Comparison of ENCODE assay signal across 8 mouse cellular contexts in genomic region chr7:73524454-73524952, GRCm38 (mm10). TPM values are rescaled to one million over a fixed set of nuclear protein-coding genes. Genes with fewer than 3 reads are reported as not detected.
DNase-seq lines count a peak whose midpoint lies in the region; ATAC-seq and TF ChIP-seq lines count a peak whose summit lies in the region.

No protein-coding gene starts in this region.

- H3K27me3 ChIP-seq in testis, adult 2 months (ENCODE audit: control insufficient read depth, insufficient read depth, low read length), result no peaks in the 10 kb centered on the region
- no peaks in the 10 kb centered on the region for H3K27me3 ChIP-seq in intestine, postnatal 0 days (replicated peaks; ENCODE audit: control insufficient read depth, insufficient read depth, low read length)
- H3K27me3 ChIP-seq in liver, embryonic 13.5 days, result no peaks in the 10 kb centered on the region
- no peaks in the 10 kb centered on the region for H3K27me3 ChIP-seq in myocyte (ENCODE audit: control insufficient read depth, insufficient read depth, insufficient read length)

- no peaks in the 10 kb centered on the region for H3K9me3 ChIP-seq in intestine, postnatal 0 days (ENCODE audit: control insufficient read depth)
- H3K9me3 ChIP-seq in liver, embryonic 13.5 days (replicated peaks), result no peaks in the 10 kb centered on the region

- peak overlapping the region; percentile 62 for H3K27ac ChIP-seq in testis, adult 2 months (ENCODE audit: control insufficient read depth, insufficient read depth, low read depth, low read length)
- H3K27ac ChIP-seq in intestine, postnatal 0 days (ENCODE audit: low read depth, low read length), result peak overlapping the region; percentile 83
- H3K27ac ChIP-seq in liver, embryonic 13.5 days, result peak overlapping the region; percentile 68

- H3K4me3 ChIP-seq in testis, adult 2 months (ENCODE audit: control insufficient read depth, low read depth, low read length), result no peak overlapping the region
- H3K4me3 ChIP-seq in intestine, postnatal 0 days (ENCODE audit: low read depth, low read length), result no peak overlapping the region
- H3K4me3 ChIP-seq in liver, embryonic 13.5 days (replicated peaks), result no peak overlapping the region
- H3K4me3 ChIP-seq in myocyte, result no peak overlapping the region

- H3K4me2 ChIP-seq in intestine, postnatal 0 days (replicated peaks; ENCODE audit: low read depth), result peak overlapping the region; percentile 22
- H3K4me2 ChIP-seq in liver, embryonic 13.5 days, result no peak overlapping the region
- H3K4me2 ChIP-seq in myocyte (ENCODE audit: low read depth), result peak overlapping the region; percentile 13

- 15% methylated on average over 9 of the region's 9 CpGs for WGBS in intestine, postnatal 0 days
- WGBS in liver, embryonic 13.5 days (ENCODE audit: insufficient replicate concordance), result 33% methylated on average over 9 of the region's 9 CpGs

- H3K79me2 ChIP-seq in myocyte (ENCODE audit: control insufficient read depth, insufficient read depth), result peaks cover 88% of the 10 kb centered on the region

- H3K9ac ChIP-seq in intestine, postnatal 0 days (ENCODE audit: low read depth, low read length), result peak overlapping the region; percentile 23; the same call in 1 of the 2 replicates
- no peak overlapping the region for H3K9ac ChIP-seq in liver, embryonic 13.5 days

- no peaks in the 10 kb centered on the region for H3K36me3 ChIP-seq in testis, adult 2 months (ENCODE audit: control insufficient read depth, insufficient read depth, low read length)
- peaks cover 17% of the 10 kb centered on the region for H3K36me3 ChIP-seq in intestine, postnatal 0 days (ENCODE audit: control insufficient read depth, insufficient read depth)
- peaks cover 55% of the 10 kb centered on the region for H3K36me3 ChIP-seq in liver, embryonic 13.5 days
- H3K36me3 ChIP-seq in myocyte (ENCODE audit: control insufficient read depth, insufficient read depth), result peaks cover 19% of the 10 kb centered on the region

- no peak overlapping the region for H3ac ChIP-seq in myocyte (ENCODE audit: control insufficient read depth, insufficient read length)

- no peak for DNase-seq in testis, postnatal 10 days (ENCODE audit: low spot score)
- DNase-seq in cerebellum, postnatal 14 days, result peak; percentile 72 to 74
- no peak for DNase-seq in liver, embryonic 13.5 days
- DNase-seq in ovary, postnatal 10 days (ENCODE audit: low spot score), result no peak

- no peak for TF ChIP-seq POLR2A in testis, adult 2 months (IDR thresholded peaks at IDR 0.05; ENCODE audit: control insufficient read depth, low read depth, low read length)
- TF ChIP-seq POLR2A in myocyte (IDR thresholded peaks at IDR 0.05; ENCODE audit: insufficient read length, low read depth), result no peak

- peak; percentile 82 for ATAC-seq in granulocyte monocyte progenitor cell, adult 5-6 weeks (replicated peaks; ENCODE audit: poor library complexity, severe bottlenecking)
- ATAC-seq in intestine, postnatal 0 days, result peak; percentile 67
- ATAC-seq in liver, embryonic 13.5 days (ENCODE audit: low read depth), result peak; percentile 49; the same call in 1 of the 2 replicates

- H3K4me1 ChIP-seq in testis, adult 2 months (ENCODE audit: control insufficient read depth, insufficient read depth, low read length), result peaks cover 4% of the 10 kb centered on the region
- peaks cover 2% of the 10 kb centered on the region; the same call in 1 of the 2 replicates for H3K4me1 ChIP-seq in intestine, postnatal 0 days (replicated peaks; ENCODE audit: control insufficient read depth, insufficient read depth, low read length)
- H3K4me1 ChIP-seq in liver, embryonic 13.5 days (replicated peaks), result peaks cover 56% of the 10 kb centered on the region

- TF ChIP-seq CTCF in testis, adult 2 months (IDR thresholded peaks at IDR 0.05; ENCODE audit: control insufficient read depth, insufficient read depth, insufficient replicate concordance, low read depth, low read length), result no peak
- TF ChIP-seq CTCF in intestine, postnatal 0 days (IDR thresholded peaks at IDR 0.05; ENCODE audit: low read depth), result peak; percentile 96

TF ChIP-seq in myocyte, 11 proteins besides CTCF, POLR2A, EP300 and RAD21:
- TF ChIP-seq SRF (IDR thresholded peaks at IDR 0.05; ENCODE audit: control insufficient read depth, insufficient read length, low read depth), result no peak
- TF ChIP-seq TCF3 (IDR thresholded peaks at IDR 0.05; ENCODE audit: insufficient read length, low read depth), result no peak
- TF ChIP-seq REST (IDR thresholded peaks at IDR 0.05; ENCODE audit: insufficient read depth, insufficient read length), result no peak
- peak; percentile 16 for TF ChIP-seq POLR2AphosphoS2 (IDR thresholded peaks at IDR 0.05; ENCODE audit: insufficient read length, low read depth)
- no peak for TF ChIP-seq MAX (IDR thresholded peaks at IDR 0.05; ENCODE audit: low read depth)
TF ChIP-seq in myocyte: peak in this region for 1.

RNA-seq across cellular contexts. Expression of gene Chd2, which starts 17.1 kb away (rescaled TPM):
- polyA plus RNA-seq in testis, adult 2 months (2012; rRNA removed), result 17.7 and 20.6 TPM in 2 replicates
- 42.3 and 47.5 TPM in 2 replicates for total RNA-seq in granulocyte monocyte progenitor cell, adult 5-6 weeks (2014; fragmentation: Nextera tagmentation)
- 93.8 and 118 TPM in 2 replicates for total RNA-seq in granulocyte monocyte progenitor cell, adult 5-6 weeks (2017)
- polyA plus RNA-seq in intestine, postnatal 0 days (2015; fragmentation: Nextera tagmentation; extraction: Ambion mirVana), result 19.3 and 25.4 TPM in 2 replicates
- 18.8 and 25.6 TPM in 2 replicates for polyA plus RNA-seq in liver, embryonic 13.5 days (2015; fragmentation: Nextera tagmentation; extraction: Ambion mirVana)
- 7.9 TPM for polyA plus RNA-seq in myocyte (2012; fragmentation: generic; extraction: Trizol)

Comparison
In these comparisons a context has a peak if more than half of its experiments do, and no peak if none do; other contexts are left out.
1. DNase-seq: peak in cerebellum, postnatal 14 days (2 of 2); none in testis, postnatal 10 days (single experiment), liver, embryonic 13.5 days (single experiment) and ovary, postnatal 10 days (single experiment).
2. Peak in every context shown above with its lines, with median percentiles within 50 percentile points of each other: H3K27ac ChIP-seq and ATAC-seq.